ENCODE assay signal across 20 mouse cellular contexts in the genomic region with DNA sequence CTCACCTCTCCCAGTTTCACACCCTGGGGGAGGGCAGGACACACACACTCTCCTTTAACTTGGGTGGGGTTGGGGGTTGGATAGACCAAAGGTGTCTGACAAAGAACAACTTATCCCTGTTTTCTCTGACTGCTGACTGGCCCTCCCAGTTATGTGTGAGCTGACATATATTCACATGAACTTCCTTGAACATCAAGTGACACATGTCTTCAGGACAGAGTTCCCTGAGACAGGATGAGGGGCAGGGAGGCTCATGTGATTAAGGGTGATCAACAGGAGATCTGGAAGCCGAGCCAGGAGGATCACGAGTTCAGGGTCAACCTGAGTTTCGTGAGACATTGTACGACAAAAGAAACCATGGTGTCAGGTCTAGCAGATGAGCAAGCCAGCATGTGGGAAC.
"Had no signal": no experiment of that assay in that cellular context is flagged by ENCODE, and none has a peak within 500 bp of the region (broad histone marks: within the 10 kb centered on the region; RNA-seq: fewer than 3 reads in every experiment).

No protein-coding gene starts in this region.

- H3K36me3 ChIP-seq: liver, embryonic 15.5 days; lung, embryonic 15.5 days; midbrain, embryonic 13.5 days; midbrain, embryonic 15.5 days; neural tube, embryonic 12.5 days; stomach, embryonic 15.5 days had no signal

- H3K4me1 ChIP-seq: liver, embryonic 15.5 days; lung, embryonic 15.5 days; midbrain, embryonic 13.5 days; midbrain, embryonic 15.5 days; neural tube, embryonic 12.5 days; stomach, embryonic 15.5 days had no signal

- ATAC-seq: liver, postnatal 0 days; midbrain, embryonic 13.5 days; midbrain, embryonic 15.5 days had no signal

- H3K9ac ChIP-seq: liver, embryonic 15.5 days; liver, postnatal 0 days; lung, embryonic 15.5 days; midbrain, embryonic 13.5 days; midbrain, embryonic 15.5 days; neural tube, embryonic 12.5 days; stomach, embryonic 15.5 days had no signal

- H3K4me2 ChIP-seq: liver, embryonic 15.5 days; lung, embryonic 15.5 days; midbrain, embryonic 11.5 days; midbrain, embryonic 13.5 days; midbrain, embryonic 15.5 days; neural tube, embryonic 12.5 days; stomach, embryonic 15.5 days had no signal

- H3K27me3 ChIP-seq: liver, embryonic 15.5 days; lung, embryonic 15.5 days; midbrain, embryonic 13.5 days; midbrain, embryonic 15.5 days; neural tube, embryonic 12.5 days; stomach, embryonic 15.5 days had no signal

- H3K4me3 ChIP-seq: liver, embryonic 15.5 days; lung, embryonic 15.5 days; megakaryocyte, embryonic 14.5 days; midbrain, embryonic 13.5 days; midbrain, embryonic 15.5 days; neural tube, embryonic 12.5 days; stomach, embryonic 15.5 days had no signal

- H3K9me3 ChIP-seq: liver, embryonic 15.5 days; lung, embryonic 15.5 days; midbrain, embryonic 13.5 days; midbrain, embryonic 15.5 days; neural tube, embryonic 12.5 days; stomach, embryonic 15.5 days had no signal

- DNase-seq: liver, postnatal 0 days; lung, adult 2 months; lung, postnatal 14 days; lung, postnatal 36 days; retina, postnatal 1 day; right cerebral cortex, adult 18-20 months; right cerebral cortex, postnatal 25 days; right cerebral cortex, postnatal 4 days; thymus, adult 2 months; thymus, postnatal 36 days had no signal

- H3K27ac ChIP-seq: liver, embryonic 15.5 days; lung, embryonic 15.5 days; macrophage; midbrain, embryonic 13.5 days; midbrain, embryonic 15.5 days; neural tube, embryonic 12.5 days; stomach, embryonic 15.5 days; stomach, postnatal 0 days had no signal
